Comparison of ENCODE assay signal across 19 mouse cellular contexts in the genomic region with DNA sequence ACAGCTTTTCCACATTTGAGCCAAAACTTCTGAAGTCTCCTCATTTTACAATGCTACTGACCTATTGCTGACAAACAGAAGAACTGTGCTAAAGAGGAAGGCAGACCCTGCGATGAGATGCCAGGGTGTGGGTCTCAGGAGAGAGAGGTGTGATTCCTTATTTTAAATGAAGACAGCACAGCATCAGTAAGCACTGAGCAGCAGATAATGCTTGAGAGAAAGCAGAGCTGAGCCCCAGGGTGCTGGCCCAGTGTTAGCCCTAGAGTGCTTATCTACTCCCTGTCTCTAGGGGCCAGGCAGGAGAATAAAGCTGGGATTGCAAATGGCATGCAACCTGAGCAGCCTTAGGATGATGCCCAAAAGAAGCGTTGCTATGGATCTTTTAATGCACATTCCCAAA. TPM values are rescaled to one million over a fixed set of nuclear protein-coding genes. Genes with fewer than 3 reads are reported as not detected.
A peak's percentile ranks its signal among the peaks of the same experiment; 100 is the strongest.
DNase-seq lines count a peak whose midpoint lies in the region; ATAC-seq and TF ChIP-seq lines count a peak whose summit lies in the region.
"Had no signal": no experiment of that assay in that cellular context is flagged by ENCODE, and none has a peak within 500 bp of the region (broad histone marks: within the 10 kb centered on the region; RNA-seq: fewer than 3 reads in every experiment).

No protein-coding gene starts in this region.

- DNase-seq in forebrain, embryonic 11.5 days (ENCODE audit: low spot score), result no peak
- no peak for DNase-seq in intestine, embryonic 14.5 days (ENCODE audit: low spot score)
- no peak for DNase-seq in midbrain, embryonic 10.5 days (ENCODE audit: low spot score)
- DNase-seq in midbrain, postnatal 0 days (ENCODE audit: low spot score), result no peak
- no peak for DNase-seq in stomach, postnatal 0 days (ENCODE audit: low spot score)
- DNase-seq in left cerebral cortex, postnatal 25 days (ENCODE audit: low spot score in 2 of 2), result no peak
- DNase-seq: cerebellum, adult 11 months; cerebellum, postnatal 36 days; gastrocnemius, postnatal 36 days; kidney, postnatal 14 days; left cerebral cortex, postnatal 4 days; right cerebral cortex, postnatal 25 days; thymus, postnatal 4 days had no signal

- H3K9me3 ChIP-seq in forebrain, embryonic 11.5 days (ENCODE audit: control insufficient read depth, low read length), result no peaks in the 10 kb centered on the region
- no peaks in the 10 kb centered on the region for H3K9me3 ChIP-seq in forebrain, embryonic 15.5 days
- no peaks in the 10 kb centered on the region for H3K9me3 ChIP-seq in intestine, embryonic 14.5 days (ENCODE audit: control insufficient read depth, low read length)
- H3K9me3 ChIP-seq in intestine, embryonic 16.5 days (ENCODE audit: control insufficient read depth, low read length), result no peaks in the 10 kb centered on the region
- H3K9me3 ChIP-seq in midbrain, embryonic 10.5 days (replicated peaks), result no peaks in the 10 kb centered on the region
- H3K9me3 ChIP-seq in midbrain, postnatal 0 days (ENCODE audit: low read length), result no peaks in the 10 kb centered on the region
- H3K9me3 ChIP-seq in stomach, postnatal 0 days (ENCODE audit: control insufficient read depth, low read length), result no peaks in the 10 kb centered on the region
- H3K9me3 ChIP-seq: midbrain, embryonic 12.5 days had no signal

- no peaks in the 10 kb centered on the region for H3K27me3 ChIP-seq in forebrain, embryonic 11.5 days (ENCODE audit: control insufficient read depth, insufficient read depth, low read length)
- H3K27me3 ChIP-seq in forebrain, embryonic 15.5 days, result peaks cover 4% of the 10 kb centered on the region; the same call in 1 of the 2 replicates
- no peaks in the 10 kb centered on the region for H3K27me3 ChIP-seq in intestine, embryonic 14.5 days (replicated peaks; ENCODE audit: control insufficient read depth, insufficient read depth, low read length)
- no peaks in the 10 kb centered on the region for H3K27me3 ChIP-seq in intestine, embryonic 16.5 days (replicated peaks; ENCODE audit: control insufficient read depth, insufficient read depth, low read length)
- 0 out of 2 replicates have a peak, but pooled peaks cover 12% of the 10 kb centered on the region for H3K27me3 ChIP-seq in midbrain, embryonic 10.5 days (ENCODE audit: low read depth, poor library complexity, severe bottlenecking)
- peaks cover 10% of the 10 kb centered on the region; the same call in 1 of the 2 replicates for H3K27me3 ChIP-seq in midbrain, postnatal 0 days (ENCODE audit: insufficient read depth, low read length)
- H3K27me3 ChIP-seq in stomach, postnatal 0 days (ENCODE audit: control insufficient read depth, insufficient read depth, low read length), result no peaks in the 10 kb centered on the region
- H3K27me3 ChIP-seq: midbrain, embryonic 12.5 days had no signal

- TF ChIP-seq CTCF in midbrain, postnatal 0 days (IDR thresholded peaks at IDR 0.05), result no peak
- TF ChIP-seq CTCF in stomach, postnatal 0 days (IDR thresholded peaks at IDR 0.05; ENCODE audit: low read depth), result no peak

- no peak overlapping the region for H3K4me2 ChIP-seq in forebrain, embryonic 11.5 days (ENCODE audit: low read depth, low read length, severe bottlenecking)
- no peak overlapping the region for H3K4me2 ChIP-seq in forebrain, embryonic 15.5 days (replicated peaks)
- H3K4me2 ChIP-seq in intestine, embryonic 14.5 days (ENCODE audit: low read length), result peak overlapping the region; percentile 51
- H3K4me2 ChIP-seq in intestine, embryonic 16.5 days (ENCODE audit: low read depth, low read length), result no peak overlapping the region
- no peak overlapping the region for H3K4me2 ChIP-seq in midbrain, postnatal 0 days (ENCODE audit: low read depth, low read length, poor library complexity, severe bottlenecking)
- H3K4me2 ChIP-seq in stomach, postnatal 0 days (replicated peaks; ENCODE audit: low read depth), result peak overlapping the region; percentile 12; the same call in 1 of the 2 replicates
- H3K4me2 ChIP-seq: hindbrain, embryonic 14.5 days; midbrain, embryonic 12.5 days had no signal

- TF ChIP-seq EP300 in stomach, postnatal 0 days (optimal IDR thresholded peaks at IDR 0.05), result no peak

- no peak overlapping the region for H3K4me3 ChIP-seq in forebrain, embryonic 11.5 days (ENCODE audit: low read depth, low read length)
- H3K4me3 ChIP-seq in forebrain, embryonic 15.5 days, result no peak overlapping the region
- no peak overlapping the region for H3K4me3 ChIP-seq in intestine, embryonic 14.5 days (ENCODE audit: low read depth, low read length)
- H3K4me3 ChIP-seq in intestine, embryonic 16.5 days (ENCODE audit: low read length), result no peak overlapping the region
- no peak overlapping the region for H3K4me3 ChIP-seq in midbrain, embryonic 10.5 days
- no peak overlapping the region for H3K4me3 ChIP-seq in midbrain, postnatal 0 days (ENCODE audit: low read depth, low read length)
- no peak overlapping the region for H3K4me3 ChIP-seq in stomach, postnatal 0 days (ENCODE audit: low read depth, low read length)
- H3K4me3 ChIP-seq: erythroblast, embryonic 14.5 days; midbrain, embryonic 12.5 days had no signal

- no peak for ATAC-seq in forebrain, embryonic 11.5 days (replicated peaks; ENCODE audit: low FRiP score)
- no peak for ATAC-seq in forebrain, embryonic 15.5 days (replicated peaks)
- ATAC-seq in intestine, embryonic 14.5 days (replicated peaks; ENCODE audit: low FRiP score, low TSS enrichment, low read depth), result no peak
- no peak for ATAC-seq in intestine, embryonic 16.5 days
- ATAC-seq in midbrain, postnatal 0 days (ENCODE audit: low FRiP score), result no peak
- ATAC-seq in stomach, postnatal 0 days (ENCODE audit: low FRiP score, low TSS enrichment), result no peak
- ATAC-seq: Patski had no signal

- 0 out of 2 replicates have a peak overlapping the region, but pooled peaks have one; percentile 18 for H3K27ac ChIP-seq in forebrain, embryonic 11.5 days (ENCODE audit: low read depth, low read length)
- no peak overlapping the region for H3K27ac ChIP-seq in forebrain, embryonic 15.5 days (replicated peaks)
- H3K27ac ChIP-seq in intestine, embryonic 14.5 days (ENCODE audit: low read depth), result 0 out of 2 replicates have a peak overlapping the region, but pooled peaks have one; percentile 1
- no peak overlapping the region for H3K27ac ChIP-seq in intestine, embryonic 16.5 days (ENCODE audit: low read length)
- H3K27ac ChIP-seq in midbrain, embryonic 10.5 days (replicated peaks), result peak overlapping the region; percentile 42
- no peak overlapping the region for H3K27ac ChIP-seq in midbrain, postnatal 0 days (ENCODE audit: low read depth, low read length)
- H3K27ac ChIP-seq in stomach, postnatal 0 days (replicated peaks), result no peak overlapping the region
- H3K27ac ChIP-seq: hindbrain, embryonic 14.5 days; midbrain, embryonic 12.5 days had no signal

- WGBS in forebrain, embryonic 11.5 days, result 42% methylated on average over 2 of the region's 2 CpGs
- 30% methylated on average over 2 of the region's 2 CpGs for WGBS in forebrain, embryonic 15.5 days
- WGBS in intestine, embryonic 14.5 days, result 12% methylated on average over 2 of the region's 2 CpGs
- WGBS in intestine, embryonic 16.5 days, result 31% methylated on average over 2 of the region's 2 CpGs
- 40% methylated on average over 2 of the region's 2 CpGs for WGBS in midbrain, embryonic 10.5 days
- WGBS in midbrain, postnatal 0 days, result 49% methylated on average over 2 of the region's 2 CpGs
- WGBS in stomach, postnatal 0 days, result 19% methylated on average over 2 of the region's 2 CpGs

- peaks cover 6% of the 10 kb centered on the region; the same call in 1 of the 2 replicates for H3K4me1 ChIP-seq in forebrain, embryonic 11.5 days (replicated peaks; ENCODE audit: control insufficient read depth, insufficient read depth, low read length)
- H3K4me1 ChIP-seq in forebrain, embryonic 15.5 days, result peaks cover 22% of the 10 kb centered on the region
- peaks cover 26% of the 10 kb centered on the region for H3K4me1 ChIP-seq in intestine, embryonic 14.5 days (replicated peaks; ENCODE audit: control insufficient read depth, insufficient read depth, low read length)
- peaks cover 13% of the 10 kb centered on the region for H3K4me1 ChIP-seq in intestine, embryonic 16.5 days (ENCODE audit: control insufficient read depth, insufficient read depth, low read length)
- peaks cover 82% of the 10 kb centered on the region for H3K4me1 ChIP-seq in midbrain, embryonic 10.5 days
- no peaks in the 10 kb centered on the region; the same call in 1 of the 2 replicates for H3K4me1 ChIP-seq in midbrain, postnatal 0 days (ENCODE audit: insufficient read depth, low read length)
- H3K4me1 ChIP-seq in stomach, postnatal 0 days (replicated peaks; ENCODE audit: control insufficient read depth, insufficient read depth), result no peaks in the 10 kb centered on the region; the same call in 1 of the 2 replicates

- intact Hi-C loops in left cerebral cortex, postnatal 25 days (cut with DNase I), result no loop called here

- no peaks in the 10 kb centered on the region for H3K36me3 ChIP-seq in forebrain, embryonic 11.5 days (ENCODE audit: control insufficient read depth, insufficient read depth, low read length)
- no peaks in the 10 kb centered on the region for H3K36me3 ChIP-seq in forebrain, embryonic 15.5 days
- no peaks in the 10 kb centered on the region for H3K36me3 ChIP-seq in intestine, embryonic 14.5 days (ENCODE audit: control insufficient read depth, insufficient read depth, low read length)
- no peaks in the 10 kb centered on the region for H3K36me3 ChIP-seq in intestine, embryonic 16.5 days (ENCODE audit: control insufficient read depth, insufficient read depth, low read length)
- H3K36me3 ChIP-seq in midbrain, embryonic 10.5 days, result no peaks in the 10 kb centered on the region
- H3K36me3 ChIP-seq in midbrain, postnatal 0 days (ENCODE audit: insufficient read depth, low read length), result no peaks in the 10 kb centered on the region
- H3K36me3 ChIP-seq in stomach, postnatal 0 days (ENCODE audit: control insufficient read depth, insufficient read depth, low read length), result no peaks in the 10 kb centered on the region
- H3K36me3 ChIP-seq: midbrain, embryonic 12.5 days had no signal

- no peak overlapping the region for H3K9ac ChIP-seq in forebrain, embryonic 11.5 days (ENCODE audit: low read length)
- H3K9ac ChIP-seq in forebrain, embryonic 15.5 days (replicated peaks), result no peak overlapping the region
- H3K9ac ChIP-seq in intestine, embryonic 14.5 days (ENCODE audit: low read length), result no peak overlapping the region
- H3K9ac ChIP-seq in intestine, embryonic 16.5 days (ENCODE audit: low read depth, low read length), result no peak overlapping the region
- no peak overlapping the region for H3K9ac ChIP-seq in midbrain, postnatal 0 days (replicated peaks; ENCODE audit: low read length, poor library complexity, severe bottlenecking)
- 0 out of 2 replicates have a peak overlapping the region, but pooled peaks have one; percentile 13 for H3K9ac ChIP-seq in stomach, postnatal 0 days (ENCODE audit: low read length)
- H3K9ac ChIP-seq: hindbrain, embryonic 14.5 days; midbrain, embryonic 12.5 days had no signal

RNA-seq across cellular contexts. Expression of gene Frem1, which starts 3.6 kb away (rescaled TPM):
- 5.0 and 5.5 TPM in 2 replicates for polyA plus RNA-seq in forebrain, embryonic 11.5 days (2014; fragmentation: Nextera tagmentation; extraction: Ambion mirVana)
- 1.7 TPM in 2 replicates for polyA plus RNA-seq in forebrain, embryonic 15.5 days (2015; fragmentation: Nextera tagmentation; extraction: Ambion mirVana)
- 18.2 and 19.5 TPM in 2 replicates for polyA plus RNA-seq in intestine, embryonic 14.5 days (2014; fragmentation: Nextera tagmentation; extraction: Ambion mirVana)
- 4.0 and 4.1 TPM in 2 replicates for polyA plus RNA-seq in intestine, embryonic 16.5 days (2015; fragmentation: Nextera tagmentation; extraction: Ambion mirVana)
- polyA plus RNA-seq in midbrain, embryonic 10.5 days (2016; fragmentation: Nextera tagmentation; extraction: Ambion mirVana), result 6.0 and 7.7 TPM in 2 replicates
- total RNA-seq in midbrain, postnatal 0 days (2014; rRNA removed), result 4.0 and 5.1 TPM in 2 replicates
- polyA plus RNA-seq in midbrain, postnatal 0 days (2015; fragmentation: Nextera tagmentation; extraction: Ambion mirVana), result 1.0 and 1.1 TPM in 2 replicates
- 2.9 and 3.4 TPM in 2 replicates for polyA plus RNA-seq in stomach, postnatal 0 days (2015; fragmentation: Nextera tagmentation; extraction: Ambion mirVana)
- total RNA-seq in left cerebral cortex, postnatal 25 days (2021), result 1 to 10 TPM; 2.0 to 2.5 TPM
- polyA plus RNA-seq: erythroblast, embryonic 14.5 days had no signal

Comparison
In these comparisons a context has a peak if more than half of its experiments do, and no peak if none do; other contexts are left out.
1. H3K27ac ChIP-seq: peak in forebrain, embryonic 11.5 days (single experiment), intestine, embryonic 14.5 days (single experiment) and midbrain, embryonic 10.5 days (single experiment); none in forebrain, embryonic 15.5 days (single experiment), intestine, embryonic 16.5 days (single experiment), midbrain, postnatal 0 days (single experiment) and stomach, postnatal 0 days (single experiment).
2. H3K4me2 ChIP-seq: peak in intestine, embryonic 14.5 days (single experiment) and stomach, postnatal 0 days (single experiment); none in forebrain, embryonic 11.5 days (single experiment), forebrain, embryonic 15.5 days (single experiment), intestine, embryonic 16.5 days (single experiment) and midbrain, postnatal 0 days (single experiment).